Mouse (Mus musculus) cortical plate, adult 2 months (tissue): ENCODE results near the gene Loxl1. TPM values are rescaled to one million over a fixed set of nuclear protein-coding genes. Genes with fewer than 3 reads are reported as not detected.
"Not testable (repeated sequence)": the region's sequence is repeated elsewhere in the genome, so short reads cannot be mapped to it uniquely, and the experiment has no call there.

Source experiments
- H3K27ac ChIP-seq: fragments of 200-500 bp; 2 replicates; pipeline ENCODE4 v1.5.1; 2012; ENCODE audit warnings: low read length, control low read depth, inconsistent platforms; ENCODE audit not compliant: insufficient read depth
- H3K4me1 ChIP-seq: fragments of 200-500 bp; 2 replicates; pipeline ENCODE4 v1.6.1; 2011; ENCODE audit warnings: low read length; ENCODE audit not compliant: control insufficient read depth, insufficient read depth
- H3K4me3 ChIP-seq: fragments of 200-500 bp; 2 replicates; pipeline ENCODE4 v1.5.1; 2011; ENCODE audit warnings: mild to moderate bottlenecking, low read length, control low read depth; ENCODE audit not compliant: insufficient read depth
- CTCF ChIP-seq: fragments of 200-500 bp; IDR thresholded peaks from 2 replicates; pipeline ENCODE4 v1.5.1; 2011; ENCODE audit warnings: mild to moderate bottlenecking, control low read depth, low read length; ENCODE audit not compliant: insufficient read depth; ENCODE audit errors: extremely low read depth
- POLR2A ChIP-seq: fragments of 200-500 bp; IDR thresholded peaks from 2 replicates; pipeline ENCODE4 v1.6.1; 2011; ENCODE audit warnings: mild to moderate bottlenecking, low read length, control low read depth; ENCODE audit not compliant: insufficient read depth; ENCODE audit errors: extremely low read depth
- polyA plus RNA-seq: library from polyadenylated mRNA; depleted of rRNA; stranded (reverse); fragments of >200 nt; gene quantifications from 2 replicates; pipeline ENCODE4 v1.2.3, GENCODE M21; 2012

Loxl1 gene
- polyA plus RNA-seq, 1 experiment = 2.0 TPM

- no peak overlapping the region for H3K27ac ChIP-seq
- TF ChIP-seq POLR2A = no peak
- TF ChIP-seq CTCF = no peak
- peaks cover 5% of the 10 kb centered on the region for H3K4me1 ChIP-seq
- H3K4me3 ChIP-seq = no peak overlapping the region
These were observed 33.2 kb downstream of the Loxl1 start for GRCm38 (mm10) chr9:58279780-58280179.

- no peak overlapping the region for H3K4me3 ChIP-seq
- peaks cover 7% of the 10 kb centered on the region for H3K4me1 ChIP-seq
- no peak overlapping the region for H3K27ac ChIP-seq
- no peak for TF ChIP-seq CTCF
These were observed 33.9 kb downstream of the Loxl1 start for GRCm38 (mm10) chr9:58278821-58279723.

DNA sequence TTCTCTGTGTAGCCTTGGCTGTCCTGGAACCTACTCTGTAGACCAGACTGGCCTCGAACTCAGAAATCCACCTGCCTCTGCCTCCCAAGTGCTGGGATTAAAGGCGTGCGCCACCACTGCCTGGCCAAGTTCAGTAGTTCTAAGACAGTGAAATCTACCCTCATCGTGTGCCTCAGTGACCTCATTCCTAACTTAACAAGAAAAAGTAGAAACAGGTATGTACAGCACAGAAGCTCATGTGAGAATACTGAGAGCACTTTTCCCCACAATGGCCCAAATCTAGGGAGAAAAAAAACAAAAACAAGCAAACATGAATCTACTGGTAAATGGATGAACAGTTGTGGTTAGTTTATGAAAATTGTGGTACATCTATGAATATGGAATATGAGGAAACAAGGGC, 34.7 kb downstream of the Loxl1 start:
- no peak for TF ChIP-seq POLR2A
- Histone ChIP-seq H3K4me3 (no peak overlapping the region), H3K27ac (no peak overlapping the region), H3K4me1 (peaks cover 8% of the 10 kb centered on the region)

DNA sequence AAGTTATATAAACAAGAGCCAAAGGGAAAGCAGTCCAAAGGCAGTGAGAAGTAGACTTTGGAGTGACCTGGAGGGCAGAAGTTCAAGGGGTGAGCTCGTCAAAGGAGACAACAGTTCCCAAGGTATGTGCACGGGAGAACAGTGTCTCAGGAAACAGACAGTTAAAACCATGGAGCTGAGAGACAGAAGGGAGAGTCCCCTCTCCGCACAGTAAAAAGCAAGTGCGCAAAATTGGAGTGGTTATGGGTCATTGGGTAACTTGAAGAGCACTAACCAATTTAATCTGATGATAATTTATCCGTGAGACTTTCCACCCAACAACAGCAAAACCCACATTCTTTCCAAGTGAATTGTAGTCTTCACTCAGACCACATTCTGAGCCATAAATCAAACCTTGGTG, 36.6 kb downstream of the Loxl1 start:
- peaks cover 8% of the 10 kb centered on the region for H3K4me1 ChIP-seq
- TF ChIP-seq POLR2A (no peak), CTCF (no peak)
- H3K4me3 ChIP-seq = no peak overlapping the region
- H3K27ac ChIP-seq = no peak overlapping the region

GRCm38 (mm10) chr9:58275797-58276196, 37.2 kb downstream of the Loxl1 start:
- no peak overlapping the region for H3K27ac ChIP-seq
- H3K4me3 ChIP-seq = no peak overlapping the region
- no peak for TF ChIP-seq CTCF
- no peak for TF ChIP-seq POLR2A
- peaks cover 8% of the 10 kb centered on the region for H3K4me1 ChIP-seq

DNA sequence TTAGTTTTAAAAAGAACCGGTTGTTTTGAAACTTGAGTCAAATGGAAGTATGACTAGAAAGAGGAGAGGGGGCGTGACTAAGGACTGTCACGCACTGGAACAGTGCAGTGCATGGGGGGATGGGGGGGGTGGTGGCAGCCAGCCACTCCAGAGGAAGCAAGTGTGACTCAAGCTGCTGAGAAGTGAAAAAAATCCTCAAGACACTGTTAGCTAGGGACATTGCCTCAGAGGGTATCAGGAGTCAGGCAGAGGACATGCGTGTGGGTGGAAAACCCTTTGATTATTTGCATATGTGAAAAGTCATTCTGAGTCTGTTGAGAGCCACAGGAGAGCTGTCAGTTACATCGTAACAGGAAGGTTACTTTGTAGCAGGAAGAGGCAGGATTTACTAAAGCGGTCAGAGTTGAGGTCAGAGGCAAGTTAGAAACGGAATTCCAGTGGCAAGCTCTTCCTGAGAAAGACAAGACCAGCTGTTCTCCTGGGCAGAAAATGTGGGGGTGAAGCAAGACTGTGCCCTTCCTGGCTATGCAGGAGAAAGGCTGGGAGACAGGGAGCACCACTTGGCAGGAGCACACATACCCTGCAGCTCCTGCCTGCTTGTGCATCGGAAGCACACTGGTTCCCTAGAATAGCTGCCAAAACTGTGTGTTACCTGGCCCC, 37.7 kb downstream of the Loxl1 start:
- Histone ChIP-seq H3K4me3 (no peak overlapping the region), H3K4me1 (peaks cover 8% of the 10 kb centered on the region), H3K27ac (no peak overlapping the region; the same call in 1 of the 2 replicates)
- TF ChIP-seq CTCF (no peak), POLR2A (no peak)

DNA sequence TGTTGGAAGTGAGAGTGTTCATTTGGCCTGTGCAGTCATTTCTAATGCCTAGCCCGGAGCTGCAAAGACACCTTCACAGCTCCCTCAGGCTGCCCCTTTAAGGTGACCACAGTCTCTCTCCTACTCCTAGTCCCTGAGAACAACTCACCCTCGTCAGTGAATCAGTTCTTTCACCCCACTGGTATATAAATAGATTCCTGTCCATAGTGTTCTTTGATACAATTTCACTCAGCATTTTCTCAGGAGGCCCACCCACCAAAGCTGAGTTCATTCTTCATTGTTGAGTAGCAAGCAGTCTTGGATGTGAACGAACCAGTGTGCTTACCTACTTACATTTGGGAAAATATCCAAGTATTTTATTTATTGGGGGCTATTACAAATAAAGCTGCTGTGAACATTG, 38.4 kb downstream of the Loxl1 start:
- Histone ChIP-seq H3K4me3 (no peak overlapping the region), H3K27ac (no peak overlapping the region), H3K4me1 (peaks cover 8% of the 10 kb centered on the region)
- TF ChIP-seq CTCF (no peak), POLR2A (no peak)

DNA sequence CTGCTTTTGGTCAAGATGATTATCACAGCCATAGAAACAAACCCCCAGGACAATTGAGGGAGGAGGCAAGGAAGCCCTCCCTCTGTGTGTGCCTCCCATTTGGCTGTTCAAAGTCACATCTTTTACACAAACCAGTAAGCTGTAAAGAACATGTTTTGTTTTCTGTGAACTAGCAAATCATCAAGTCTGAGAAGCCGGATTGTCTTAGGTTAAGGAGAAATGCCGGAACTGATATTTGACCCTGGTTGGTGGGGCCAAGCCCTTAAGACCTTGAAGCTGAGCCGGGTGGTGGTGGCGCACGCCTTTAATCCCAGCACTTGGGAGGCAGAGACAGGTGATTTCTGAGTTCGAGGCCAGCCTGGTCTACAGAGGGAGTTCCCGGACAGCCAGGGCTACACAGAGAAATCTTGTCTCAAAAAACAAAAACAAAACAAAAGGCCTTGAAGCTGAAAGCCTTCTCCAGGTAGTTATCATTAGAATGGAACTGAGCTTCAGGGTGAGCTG, 38.8 kb downstream of the Loxl1 start:
- H3K27ac ChIP-seq = no peak overlapping the region
- TF ChIP-seq CTCF (no peak), POLR2A (no peak)
- H3K4me3 ChIP-seq = no peak overlapping the region
- H3K4me1 ChIP-seq = peaks cover 8% of the 10 kb centered on the region

DNA sequence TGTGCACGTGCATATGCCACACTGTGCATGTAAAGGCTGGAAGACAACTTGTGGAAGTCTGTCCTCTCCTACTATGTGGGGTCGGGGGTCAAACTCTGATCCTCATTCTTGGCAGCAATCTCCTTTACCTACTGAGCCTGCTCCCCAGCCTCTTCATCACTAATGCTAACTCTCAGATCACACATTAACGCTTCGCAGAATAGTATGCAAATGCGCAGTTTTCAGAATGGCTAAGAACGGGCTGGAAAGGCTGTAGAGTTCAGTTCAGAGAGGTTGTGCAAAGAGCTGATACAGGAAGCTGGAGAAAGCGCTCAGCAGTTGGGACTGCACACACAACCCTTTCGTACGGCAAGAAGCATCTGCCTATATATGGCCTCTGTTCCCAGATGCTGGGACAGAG, 40.1 kb downstream of the Loxl1 start:
- no peak overlapping the region for H3K4me3 ChIP-seq
- TF ChIP-seq CTCF (no peak), POLR2A (no peak)
- no peak overlapping the region for H3K27ac ChIP-seq
- peaks cover 8% of the 10 kb centered on the region for H3K4me1 ChIP-seq

GRCm38 (mm10) chr9:58272068-58272541, 40.9 kb downstream of the Loxl1 start:
- H3K27ac ChIP-seq = no peak overlapping the region
- no peak for TF ChIP-seq POLR2A
- TF ChIP-seq CTCF = no peak
- no peak overlapping the region for H3K4me3 ChIP-seq

GRCm38 (mm10) chr9:58271551-58271950, 41.4 kb downstream of the Loxl1 start:
- not testable (repeated sequence) for H3K27ac ChIP-seq, H3K4me1 ChIP-seq, H3K4me3 ChIP-seq

More at GRCm38 (mm10) chr9:58272068-58272541, 40.9 kb downstream of the Loxl1 start:
- H3K4me1 ChIP-seq = peaks cover 8% of the 10 kb centered on the region
